Mouse (Mus musculus): ENCODE measurements around the gene Foxr2.
A peak's percentile ranks its signal among the peaks of the same experiment; 100 is the strongest.

Gene Foxr2

DNA sequence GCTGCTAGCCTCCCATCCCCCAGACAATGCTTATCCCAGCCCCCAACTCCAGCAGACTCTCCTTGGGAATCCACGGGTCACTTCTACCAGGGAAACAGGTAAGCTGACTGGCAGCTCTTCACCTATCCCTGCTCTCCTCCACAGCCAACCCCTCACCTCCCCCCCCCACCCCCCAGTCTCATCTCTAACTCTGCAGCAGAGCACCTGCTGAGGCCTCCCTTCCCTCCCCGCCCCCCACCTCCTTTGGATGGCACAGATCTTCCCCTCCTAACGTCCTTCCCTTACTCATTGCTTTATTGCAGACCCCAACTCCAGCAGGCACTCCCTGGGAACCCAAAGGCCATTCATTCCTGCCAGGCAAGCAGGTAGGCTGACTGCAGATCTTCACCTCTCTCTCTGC is at the start of gene Foxr2:
Gene Foxr2, plus strand, starts transcription at position 301 of the 400 bp plus-strand sequence.
- DNase-seq, result no peak

DNA sequence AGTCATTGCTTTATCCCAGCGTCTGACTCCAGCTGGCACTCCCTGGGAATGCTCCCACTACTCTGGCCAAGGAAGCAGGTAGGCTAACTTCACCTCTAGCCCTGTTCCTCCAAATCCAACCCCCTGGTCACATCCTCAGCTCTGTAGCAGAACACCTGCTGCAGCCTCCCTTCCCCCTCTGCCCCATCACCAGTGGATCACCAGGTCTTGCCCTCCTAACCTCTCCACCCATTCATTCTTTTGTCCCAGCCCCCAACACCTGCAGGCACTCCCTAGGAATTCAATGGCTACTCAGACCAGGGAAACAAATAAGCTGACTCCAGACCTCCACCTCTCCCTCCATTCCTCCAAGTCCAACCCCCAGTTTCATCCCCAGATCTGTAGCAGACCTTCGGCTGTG is 427 bp downstream of the Foxr2 start:
- DNase-seq, result no peak

DNA sequence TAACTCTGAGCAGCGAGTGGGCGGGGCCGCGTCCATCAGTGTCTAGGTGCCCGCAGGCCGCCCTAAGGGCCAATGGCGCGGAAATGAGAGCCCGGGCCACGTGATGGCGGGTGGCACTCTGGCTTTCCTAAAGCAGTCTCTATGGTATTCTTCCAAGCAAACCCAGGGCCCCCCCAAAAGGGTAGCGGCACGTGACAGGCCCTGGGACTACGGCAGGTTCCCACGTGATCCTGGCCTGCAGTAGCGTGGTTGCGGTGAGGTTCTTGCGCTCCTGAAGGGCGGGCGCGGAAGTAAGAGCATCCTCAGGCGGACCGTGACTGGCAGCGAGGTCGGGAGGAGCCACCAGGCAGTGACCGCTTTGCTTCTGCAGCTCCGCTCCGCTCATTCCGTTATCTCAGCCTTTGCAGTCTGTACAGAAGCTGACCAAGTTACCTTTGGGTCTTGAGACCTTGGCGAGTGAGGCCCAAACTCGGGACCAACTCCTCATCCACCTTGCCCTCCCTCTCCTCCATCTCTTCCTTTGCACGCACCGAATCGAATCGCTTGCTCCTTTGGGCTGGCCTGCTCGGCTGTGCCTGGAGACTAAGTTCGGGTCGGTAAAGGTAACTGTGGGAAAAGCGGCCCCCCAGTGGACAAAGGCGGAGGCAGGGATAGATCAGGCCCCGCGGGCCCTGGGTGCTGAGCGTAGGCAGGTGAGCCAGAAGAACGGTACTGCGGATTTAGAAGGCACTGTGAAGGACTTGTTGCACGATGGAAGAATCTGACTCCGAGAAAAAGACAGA is 21.3 kb downstream of the Foxr2 start, which contains the start of gene Rragb:
Gene Rragb, plus strand, starts transcription at position 248 of the 782 bp plus-strand sequence.
- peak; percentile 65 for DNase-seq

DNA sequence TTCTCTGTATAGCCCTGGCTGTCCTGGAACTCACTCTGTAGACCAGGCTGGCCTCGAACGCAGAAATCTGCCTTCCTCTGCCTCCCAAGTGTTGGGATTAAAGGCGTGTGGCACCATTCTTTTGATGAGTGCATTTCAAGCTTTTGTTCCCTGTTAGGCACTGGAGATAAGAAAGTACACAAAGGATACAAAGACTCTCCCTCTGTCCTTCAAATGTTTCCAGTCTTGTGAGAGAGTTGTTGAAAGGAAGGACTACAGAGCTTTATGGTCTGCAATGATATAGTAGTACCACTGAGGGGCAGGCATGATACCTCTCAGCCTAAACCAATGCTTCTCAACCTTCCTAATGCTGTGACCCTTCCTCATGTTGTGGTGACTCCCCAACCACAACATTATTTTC is 24.1 kb downstream of the Foxr2 start:
- DNase-seq, result no peak

DNA sequence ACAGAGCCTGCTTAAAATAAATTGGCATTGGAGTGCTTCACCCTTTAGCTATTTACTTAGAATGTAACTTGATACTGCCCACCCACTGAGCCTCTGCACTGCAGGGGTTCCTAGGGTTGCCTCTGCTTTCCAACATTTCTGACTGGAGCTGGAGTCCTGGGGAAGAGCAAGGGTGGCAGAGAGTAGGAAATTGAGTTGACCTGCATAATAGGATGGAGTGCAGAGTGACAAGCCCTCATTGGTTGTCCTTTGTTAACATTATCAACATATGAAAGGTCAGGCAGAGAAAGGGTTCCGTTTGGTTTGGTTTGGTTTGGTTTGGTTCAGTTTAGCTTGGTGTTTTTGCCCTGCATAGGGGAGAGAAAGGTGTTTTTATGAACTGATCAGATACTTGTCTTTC is 33.2 kb downstream of the Foxr2 start:
- no peak for DNase-seq

DNA sequence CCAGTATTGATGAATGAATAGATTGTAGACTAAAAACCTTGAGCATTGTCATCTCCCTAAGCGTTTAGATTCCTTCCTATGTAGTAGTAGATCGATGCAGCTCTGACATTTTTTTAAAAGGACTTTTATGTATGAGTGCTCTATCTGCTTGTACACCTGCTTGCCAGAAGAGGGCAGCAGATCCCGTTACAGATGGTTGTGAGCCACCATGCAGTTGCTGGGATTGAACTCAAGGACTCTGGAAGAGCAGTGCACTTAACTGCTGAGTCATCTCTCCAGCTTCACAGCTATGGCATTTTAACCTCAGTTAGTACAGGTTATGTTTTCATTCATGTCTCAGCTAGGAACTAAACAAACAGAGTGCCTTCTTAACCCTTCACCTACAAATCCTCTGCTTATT is 36.7 kb downstream of the Foxr2 start:
- peak; percentile 5 for DNase-seq

DNA sequence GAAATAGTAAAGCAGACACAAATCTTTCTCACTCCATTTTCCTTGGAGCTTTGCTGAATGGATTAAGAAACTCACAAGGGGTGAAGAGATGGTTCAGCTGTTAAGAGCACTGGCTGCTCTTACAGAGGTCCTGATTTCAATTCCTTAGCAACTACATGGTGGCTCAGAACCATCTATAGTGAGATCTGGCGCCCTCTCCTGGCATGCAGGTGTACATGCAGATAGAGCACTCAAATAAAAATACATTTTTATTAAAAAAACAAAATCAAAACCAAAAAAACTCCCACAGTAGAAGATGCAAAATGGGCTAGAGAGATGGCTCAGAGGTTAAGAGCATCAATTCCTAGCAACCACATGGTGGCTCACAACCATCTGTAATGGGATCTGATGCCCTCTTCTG is 56.2 kb downstream of the Foxr2 start:
- peak; percentile 5 for DNase-seq

DNA sequence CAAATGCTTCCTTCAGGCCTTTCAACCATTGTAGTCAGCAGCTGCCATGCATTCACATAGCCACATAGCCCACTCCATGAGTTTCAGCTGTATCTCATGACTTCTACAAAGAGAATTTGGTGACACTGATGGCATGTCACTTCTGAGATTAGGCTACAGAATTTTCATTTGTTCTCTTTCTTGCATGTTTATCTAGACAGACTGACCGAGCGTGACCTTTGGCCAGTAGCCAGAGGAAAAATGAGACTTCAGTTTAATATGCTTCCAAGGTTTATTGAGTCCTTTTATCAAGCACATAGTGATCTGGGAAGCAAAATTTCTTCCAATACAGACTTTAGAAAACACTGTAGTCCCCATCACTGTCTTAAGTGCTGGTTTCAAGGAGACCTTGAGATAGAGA is 63.6 kb downstream of the Foxr2 start:
- DNase-seq, result no peak

Measured in thymus, postnatal 25 days (tissue).